Mouse (Mus musculus): ENCODE data around the gene Scnn1b. TPM values are rescaled to one million over a fixed set of nuclear protein-coding genes. Genes with fewer than 3 reads are reported as not detected.

Scnn1b gene
- polyA plus RNA-seq, 1 experiment from 2014 or later: 0.34 TPM

Other genes starting within 250 kb of the Scnn1b start
- 4.0 TPM in 2 replicates for gene Usp31, start 157.8 kb upstream of the Scnn1b start, polyA plus RNA-seq (2015; fragmentation: Nextera tagmentation; extraction: Ambion mirVana)
- 0.07 TPM in 1 of 2 replicates, not detected in the other for gene Scnn1g, start 130.6 kb upstream of the Scnn1b start, polyA plus RNA-seq (2015; fragmentation: Nextera tagmentation; extraction: Ambion mirVana)
- 19.8 and 25.9 TPM in 2 replicates for gene Cog7, start 116.7 kb downstream of the Scnn1b start, polyA plus RNA-seq (2015; fragmentation: Nextera tagmentation; extraction: Ambion mirVana)
- gene Gga2, start 156.2 kb downstream of the Scnn1b start, polyA plus RNA-seq (2015; fragmentation: Nextera tagmentation; extraction: Ambion mirVana): 67.0 and 69.0 TPM in 2 replicates
- 63.8 and 65.6 TPM in 2 replicates for gene Ubfd1, start 202.1 kb downstream of the Scnn1b start, polyA plus RNA-seq (2015; fragmentation: Nextera tagmentation; extraction: Ambion mirVana)
- gene Ears2, start 202.2 kb downstream of the Scnn1b start, polyA plus RNA-seq (2015; fragmentation: Nextera tagmentation; extraction: Ambion mirVana): 10.9 and 12.1 TPM in 2 replicates
- 530 and 550 TPM in 2 replicates for gene Ndufab1, start 236.8 kb downstream of the Scnn1b start, polyA plus RNA-seq (2015; fragmentation: Nextera tagmentation; extraction: Ambion mirVana)

Data from forebrain, embryonic 16.5 days (tissue).